Mouse (Mus musculus) bone marrow macrophage, adult 2 months (primary cell): ENCODE measurements around the gene Aldh1a1.

Experiments used
- CTCF ChIP-seq: IDR thresholded peaks from 2 replicates; pipeline ENCODE4 v1.5.1; 2012; ENCODE audit warnings: low read depth, mild to moderate bottlenecking, low read length, moderate library complexity
- POLR2A ChIP-seq: IDR thresholded peaks from 2 replicates; pipeline ENCODE4 v1.6.1; 2012; ENCODE audit warnings: mild to moderate bottlenecking, low read depth, low read length, borderline replicate concordance

DNA sequence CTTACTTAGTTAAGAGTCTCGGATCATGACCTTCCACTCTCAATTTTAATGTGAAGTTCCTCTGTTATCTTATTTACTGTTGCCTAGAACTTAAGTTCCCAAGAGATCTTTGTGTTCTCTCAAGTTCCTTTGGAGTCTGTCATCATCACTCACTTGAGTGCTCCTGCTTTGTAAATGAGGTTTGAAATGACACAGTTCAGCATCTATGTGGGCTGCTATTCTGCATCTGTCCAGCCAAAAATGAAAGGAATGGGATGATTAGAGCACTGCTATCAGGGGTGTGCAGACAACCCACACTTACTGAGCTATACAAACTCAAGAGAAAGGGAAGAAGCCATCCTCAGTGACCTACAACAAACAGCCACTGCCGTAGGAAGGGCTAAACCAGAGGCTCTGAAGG, 44.7 kb upstream of the Aldh1a1 start:
- no peak for TF ChIP-seq POLR2A
- no peak for TF ChIP-seq CTCF
